Mouse (Mus musculus) hindbrain, embryonic 10.5 days (tissue): Measurements from ENCODE around the gene Pced1a. TPM values are rescaled to one million over a fixed set of nuclear protein-coding genes. Genes with fewer than 3 reads are reported as not detected.
"Not testable (repeated sequence)": the region's sequence is repeated elsewhere in the genome, so short reads cannot be mapped to it uniquely, and the experiment has no call there.

Experiments
- DNase-seq: peaks from one replicate; pipeline ENCODE4 v3.0.0-alpha.2; 2017; ENCODE audit warnings: low spot score
- H3K27ac ChIP-seq: fragments of 300-500 bp; sonication (generic); 2 replicates; pipeline ENCODE4 v1.5.1; 2016; ENCODE audit warnings: mild to moderate bottlenecking, moderate library complexity
- H3K27me3 ChIP-seq: fragments of 300-500 bp; sonication (generic); 2 replicates; pipeline ENCODE4 v1.6.1; 2016; ENCODE audit warnings: mild to moderate bottlenecking; ENCODE audit not compliant: poor library complexity, insufficient read depth, severe bottlenecking
- H3K36me3 ChIP-seq: fragments of 300-500 bp; sonication (generic); 2 replicates; pipeline ENCODE4 v1.6.1; 2016; ENCODE audit warnings: mild to moderate bottlenecking, moderate library complexity
- H3K4me1 ChIP-seq: fragments of 300-500 bp; sonication (generic); replicated peaks from 2 replicates; pipeline ENCODE4 v1.6.1; 2016; ENCODE audit warnings: mild to moderate bottlenecking
- H3K4me3 ChIP-seq: fragments of 300-500 bp; sonication (generic); 2 replicates; pipeline ENCODE4 v1.5.1; 2016; ENCODE audit warnings: mild to moderate bottlenecking, moderate library complexity
- H3K9me3 ChIP-seq: fragments of 300-500 bp; sonication (generic); 2 replicates; pipeline ENCODE4 v1.6.1; 2016; ENCODE audit warnings: mild to moderate bottlenecking, moderate library complexity
- WGBS: fragments of 180-500 bp; shearing (Covaris S2); methylation state at CpG from one replicate; pipeline ENCODE4 v1.1.7; 2016; 5-methylcytosine and 5-hydroxymethylcytosine counted together
- polyA plus RNA-seq: library from polyadenylated mRNA; unstranded; fragments of >200 nt; fragmentation: Nextera tagmentation; extraction: Ambion mirVana; gene quantifications from 2 replicates; pipeline ENCODE4 v1.2.1, GENCODE M21; 2016

Gene Pced1a
- polyA plus RNA-seq, 1 experiment from 2014 or later, result 11.3 TPM

DNA sequence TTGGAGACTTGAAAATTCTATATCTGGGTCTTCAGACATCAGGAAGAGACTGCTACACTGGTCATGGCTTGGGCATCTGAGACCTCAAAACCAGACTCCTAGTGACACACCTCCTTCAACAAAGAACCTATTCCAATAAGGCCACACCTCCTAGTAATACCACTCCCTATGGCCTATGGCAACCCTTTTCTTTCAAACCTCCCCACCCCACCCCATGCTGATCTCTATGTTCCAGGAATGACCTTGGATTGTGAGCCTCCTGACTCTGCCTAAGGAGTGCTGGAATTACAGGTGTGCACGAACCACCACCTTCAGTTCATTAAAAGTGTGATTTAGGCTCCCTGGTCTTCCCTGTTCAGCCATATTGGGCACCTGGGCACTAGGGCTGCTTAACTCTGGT, 24.5 kb downstream of the Pced1a start:
- H3K36me3 ChIP-seq, result no peaks in the 10 kb centered on the region
- 92% methylated on average over 1 of the region's 1 CpGs for WGBS
- no peak overlapping the region for H3K4me3 ChIP-seq
- no peaks in the 10 kb centered on the region for H3K9me3 ChIP-seq
- no peak for DNase-seq
- H3K27me3 ChIP-seq, result peaks cover 19% of the 10 kb centered on the region
- no peak overlapping the region for H3K27ac ChIP-seq
- peaks cover 36% of the 10 kb centered on the region for H3K4me1 ChIP-seq

DNA sequence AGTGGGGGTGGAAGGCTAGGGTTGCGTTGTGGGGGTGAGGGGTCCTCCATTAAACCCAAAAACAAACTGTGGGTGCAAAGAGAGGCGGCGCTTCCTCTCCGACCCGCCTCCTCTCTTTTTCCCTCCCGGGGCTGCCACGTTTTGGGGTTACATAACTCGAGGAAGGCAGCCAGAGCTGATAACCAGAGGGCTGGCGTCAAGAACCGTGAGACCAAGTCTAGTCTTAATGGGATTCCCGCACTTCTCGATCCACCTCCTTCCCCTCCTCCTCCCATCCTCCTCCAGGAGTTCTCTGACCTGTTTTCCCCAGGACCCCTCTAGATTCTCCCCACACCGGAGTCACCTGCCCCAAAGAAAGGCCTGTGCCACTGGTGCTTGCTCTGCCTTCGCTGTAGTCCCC, 26.4 kb downstream of the Pced1a start:
- Histone ChIP-seq H3K4me3 (peak overlapping the region; percentile 70), H3K4me1 (peaks cover 36% of the 10 kb centered on the region), H3K36me3 (peaks cover 18% of the 10 kb centered on the region), H3K9me3 (no peaks in the 10 kb centered on the region), H3K27me3 (peaks cover 19% of the 10 kb centered on the region), H3K27ac (peak overlapping the region; percentile 90)
- 16% methylated on average over 14 of the region's 14 CpGs for WGBS
- peak; percentile 8 for DNase-seq

DNA sequence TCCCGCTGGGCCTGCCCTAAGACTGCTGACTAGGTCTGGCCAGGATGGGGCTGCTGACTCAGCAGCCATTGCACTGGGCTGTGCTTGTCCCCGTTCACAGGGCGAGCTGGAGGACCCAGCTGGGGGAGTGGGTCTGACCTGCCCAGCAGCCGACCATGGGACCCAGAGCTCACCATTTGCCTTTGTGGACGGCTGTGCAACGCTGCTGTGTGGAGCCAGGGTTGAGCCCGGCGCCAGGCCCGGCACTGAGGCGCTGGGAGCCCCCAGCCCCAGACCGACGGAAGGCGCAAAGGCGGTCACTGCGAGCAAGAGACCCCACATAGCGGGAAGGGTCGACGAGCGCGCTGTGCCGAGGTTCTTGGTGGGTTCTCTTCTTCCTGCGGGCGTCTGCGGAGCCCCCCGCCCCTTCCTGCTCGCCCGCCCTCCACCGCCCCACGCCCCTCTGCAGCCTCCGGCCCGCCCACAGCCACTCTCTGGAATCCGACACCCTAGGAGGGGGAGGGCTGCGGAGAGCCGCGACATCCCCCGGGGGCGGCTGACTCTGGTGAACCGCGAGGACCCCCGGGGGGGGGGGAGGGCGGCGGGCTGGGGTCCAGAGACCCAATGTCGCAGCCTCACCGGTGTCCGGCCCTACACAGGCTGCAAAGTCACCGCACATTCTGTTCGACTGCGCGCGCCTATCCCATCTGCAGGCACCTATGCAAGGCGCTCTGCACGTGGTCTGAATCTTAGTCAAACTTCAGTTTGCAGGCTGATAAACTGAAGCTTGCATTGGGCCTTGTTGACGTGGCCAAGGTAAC, 27.1 kb downstream of the Pced1a start, which contains the start of gene Cpxm1:
Gene Cpxm1 (minus strand): TSS at position 389 of the 800 bp plus-strand sequence.
- H3K4me3 ChIP-seq, result peak within 1 kb of the TSS; percentile 70
- peak within 1 kb of the TSS; percentile 90 for H3K27ac ChIP-seq
- H3K36me3 ChIP-seq, result peaks cover 23% of the 10 kb centered on the region
- DNase-seq, result peak; percentile 81
- under 1% methylated on average over 51 of the region's 53 CpGs for WGBS
- no peaks in the 10 kb centered on the region for H3K9me3 ChIP-seq
- peaks cover 19% of the 10 kb centered on the region for H3K27me3 ChIP-seq
- H3K4me1 ChIP-seq, result peaks cover 36% of the 10 kb centered on the region

DNA sequence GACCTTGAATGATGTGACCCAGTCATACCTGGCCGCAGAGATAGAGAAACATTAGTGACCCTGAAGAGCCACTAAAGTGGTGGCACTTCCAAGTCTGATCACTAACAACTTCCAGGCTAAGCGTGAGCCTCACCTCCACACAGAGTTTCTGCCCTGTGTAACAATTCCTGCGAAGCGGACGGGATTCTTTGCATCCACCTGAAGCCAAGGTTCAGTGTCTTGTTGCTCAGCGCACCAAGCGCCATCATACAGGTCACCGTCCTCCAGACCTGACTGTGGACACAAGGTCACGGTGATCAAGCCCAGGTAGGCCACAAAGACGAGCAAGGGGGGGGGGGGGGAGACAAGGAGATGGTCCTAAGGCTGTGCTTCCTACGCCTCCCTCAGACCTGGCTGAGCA, 28.8 kb downstream of the Pced1a start:
- DNase-seq, result no peak

DNA sequence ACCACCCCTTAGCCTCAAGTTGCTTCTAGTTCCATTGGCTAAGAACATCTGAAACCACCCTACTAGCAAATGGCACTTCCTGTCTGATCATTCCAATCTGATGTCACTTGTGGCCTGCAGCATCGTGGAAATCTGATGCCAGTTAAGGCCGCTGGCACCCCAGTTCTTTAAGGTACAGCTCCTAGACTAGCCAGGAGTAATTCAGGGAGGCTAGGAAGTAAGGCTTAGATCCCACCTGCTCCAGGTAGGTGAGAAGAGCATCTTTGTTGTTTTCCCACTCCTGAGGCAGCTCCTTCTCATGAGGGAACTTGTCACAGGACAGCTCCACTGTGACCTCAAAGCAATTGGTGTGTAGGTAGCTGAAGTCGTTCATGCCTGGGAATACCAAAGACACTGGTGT, 31.7 kb downstream of the Pced1a start:
- no peaks in the 10 kb centered on the region for H3K9me3 ChIP-seq
- WGBS, result 88% methylated on average over 3 of the region's 3 CpGs
- no peak for DNase-seq

More for the DNA sequence above, 28.8 kb downstream of the Pced1a start:
- peaks cover 29% of the 10 kb centered on the region for H3K4me1 ChIP-seq
- peaks cover 29% of the 10 kb centered on the region for H3K36me3 ChIP-seq
- H3K27me3 ChIP-seq, result peaks cover 19% of the 10 kb centered on the region
- WGBS, result 94% methylated on average over 11 of the region's 11 CpGs
- H3K4me3 ChIP-seq, result no peak overlapping the region
- H3K27ac ChIP-seq, result no peak overlapping the region
- no peaks in the 10 kb centered on the region for H3K9me3 ChIP-seq

DNA sequence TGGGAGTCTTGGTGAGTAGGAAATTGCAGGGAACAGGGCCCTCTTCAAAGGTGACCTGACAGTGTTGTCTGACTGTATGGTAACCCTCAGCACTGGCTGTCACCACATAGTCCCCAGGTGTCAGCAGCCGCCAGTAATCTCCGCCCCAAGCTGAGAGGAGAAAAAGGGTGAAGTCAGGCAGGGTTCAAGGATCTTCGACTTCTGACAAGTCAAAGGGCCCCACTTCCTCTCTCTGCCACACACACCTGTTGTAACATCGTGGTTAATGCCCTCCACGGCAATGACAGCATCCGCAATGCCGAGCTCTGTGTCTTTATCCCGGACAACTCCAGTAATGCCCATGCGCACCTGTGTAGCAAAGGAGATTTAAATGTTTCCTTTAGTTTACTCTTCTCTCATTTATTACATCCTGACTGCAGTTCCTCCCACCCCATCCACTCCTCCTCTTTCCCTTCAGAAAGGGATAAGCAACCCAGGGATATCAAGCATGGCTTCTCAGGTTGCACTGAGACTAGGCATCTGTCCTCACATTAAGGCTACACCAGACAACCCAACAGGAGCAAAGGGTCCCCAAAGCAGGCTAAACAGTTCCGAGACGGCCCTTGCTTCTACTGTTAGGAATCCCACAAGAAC, 33.4 kb downstream of the Pced1a start:
- Histone ChIP-seq H3K27me3 (no peaks in the 10 kb centered on the region), H3K4me1 (peaks cover 2% of the 10 kb centered on the region), H3K27ac (no peak overlapping the region), H3K4me3 (no peak overlapping the region), H3K36me3 (peaks cover 33% of the 10 kb centered on the region), H3K9me3 (no peaks in the 10 kb centered on the region)
- DNase-seq, result no peak
- 87% methylated on average over 11 of the region's 11 CpGs for WGBS

More for the DNA sequence above, 31.7 kb downstream of the Pced1a start:
- H3K4me3 ChIP-seq, result no peak overlapping the region
- peaks cover 20% of the 10 kb centered on the region for H3K4me1 ChIP-seq
- peaks cover 33% of the 10 kb centered on the region for H3K36me3 ChIP-seq
- H3K27me3 ChIP-seq, result peaks cover 2% of the 10 kb centered on the region
- H3K27ac ChIP-seq, result no peak overlapping the region

DNA sequence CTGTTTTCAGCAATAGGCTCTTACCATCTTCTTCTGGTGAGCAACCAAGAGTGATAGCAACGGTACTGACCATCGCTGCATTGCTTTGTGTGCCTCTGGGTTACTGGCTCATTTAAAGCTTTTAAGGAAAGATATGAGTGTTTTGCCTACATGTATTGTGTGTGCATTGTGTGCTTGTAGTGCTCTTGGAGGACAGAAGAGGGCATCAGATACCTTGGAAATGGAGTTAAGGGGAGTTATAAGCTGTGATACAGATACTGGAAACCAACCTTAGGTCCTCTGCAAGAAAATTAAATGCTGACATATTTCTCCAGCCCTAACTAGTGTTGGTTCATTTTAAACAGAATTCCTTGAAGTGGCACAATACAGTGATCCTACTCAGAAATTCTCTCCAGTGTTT, 35.7 kb downstream of the Pced1a start:
- Histone ChIP-seq H3K36me3 (peaks cover 21% of the 10 kb centered on the region), H3K4me3 (no peak overlapping the region), H3K27ac (no peak overlapping the region), H3K4me1 (no peaks in the 10 kb centered on the region), H3K27me3 (no peaks in the 10 kb centered on the region), H3K9me3 (no peaks in the 10 kb centered on the region)
- no peak for DNase-seq
- 78% methylated on average over 2 of the region's 2 CpGs for WGBS

DNA sequence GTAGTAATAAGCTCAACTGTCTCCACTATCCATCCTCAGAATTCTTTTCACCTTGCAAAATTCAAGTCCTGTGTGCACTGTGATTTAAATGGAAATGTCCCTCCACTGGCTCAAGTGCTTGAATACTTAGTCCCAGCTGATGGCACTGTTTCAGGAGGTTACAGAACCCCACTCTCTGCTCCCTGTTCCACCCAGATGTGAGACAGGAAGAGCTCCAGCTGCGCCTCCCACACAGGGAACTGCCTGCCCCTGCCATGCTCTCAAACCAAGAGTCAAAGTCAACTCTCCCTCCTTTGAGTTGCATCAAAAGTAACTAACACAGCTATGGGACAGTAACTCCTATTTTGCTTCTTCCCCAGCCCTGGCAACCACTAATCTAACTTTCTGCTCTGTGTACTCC, 38.3 kb downstream of the Pced1a start:
- no peak overlapping the region for H3K4me3 ChIP-seq
- WGBS, result 69% methylated on average over 1 of the region's 1 CpGs
- peaks cover 6% of the 10 kb centered on the region; the same call in 1 of the 2 replicates for H3K36me3 ChIP-seq

DNA sequence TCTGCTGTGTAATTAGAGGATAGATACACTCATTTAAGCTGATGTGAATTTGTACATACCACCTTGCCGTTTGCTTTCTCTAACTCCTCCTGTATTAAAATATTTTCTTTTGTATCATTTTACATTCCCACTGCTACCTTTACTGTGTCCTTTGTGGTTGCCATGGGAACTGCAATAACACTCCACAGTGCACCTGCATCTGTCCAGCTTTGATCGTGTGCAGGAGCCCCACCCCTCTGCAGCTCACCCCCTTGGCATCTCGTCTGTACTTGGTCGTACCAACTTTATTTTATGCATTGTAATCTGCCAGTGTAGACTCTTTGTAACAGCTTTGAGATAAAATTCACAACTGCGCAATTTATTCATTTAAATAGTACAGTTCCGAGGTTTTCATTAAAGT, 40.6 kb downstream of the Pced1a start:
- H3K36me3 ChIP-seq, result no peaks in the 10 kb centered on the region
- no peak for DNase-seq
- no peaks in the 10 kb centered on the region for H3K4me1 ChIP-seq
- 84% methylated on average over 6 of the region's 6 CpGs for WGBS
- no peak overlapping the region for H3K27ac ChIP-seq
- H3K27me3 ChIP-seq, result no peaks in the 10 kb centered on the region
- H3K4me3 ChIP-seq, result no peak overlapping the region
- no peaks in the 10 kb centered on the region for H3K9me3 ChIP-seq

More for the DNA sequence above, 38.3 kb downstream of the Pced1a start:
- Histone ChIP-seq H3K27me3 (no peaks in the 10 kb centered on the region), H3K4me1 (no peaks in the 10 kb centered on the region), H3K9me3 (no peaks in the 10 kb centered on the region), H3K27ac (no peak overlapping the region)
- no peak for DNase-seq

DNA sequence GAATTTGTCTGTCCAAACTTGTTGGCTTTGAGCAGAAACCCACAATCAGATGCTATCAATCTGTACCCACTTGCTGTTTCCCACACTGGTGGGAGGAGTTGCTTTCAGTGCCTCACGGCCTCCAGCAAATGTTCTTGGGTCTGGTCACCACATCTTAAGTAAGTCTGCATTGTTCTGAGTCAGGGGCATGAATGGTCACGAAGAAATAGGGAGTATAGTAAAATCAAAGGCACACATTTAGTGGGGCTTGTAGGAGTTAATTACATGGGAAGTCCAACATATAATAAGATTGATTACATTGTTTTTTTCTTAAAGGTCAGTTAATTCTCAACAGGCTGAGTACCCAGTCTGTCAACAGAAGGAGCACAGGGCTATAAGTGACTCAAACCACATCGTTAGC, 41.3 kb downstream of the Pced1a start:
- Histone ChIP-seq H3K27me3 (no peaks in the 10 kb centered on the region), H3K36me3 (no peaks in the 10 kb centered on the region), H3K27ac (no peak overlapping the region), H3K9me3 (no peaks in the 10 kb centered on the region), H3K4me3 (no peak overlapping the region), H3K4me1 (no peaks in the 10 kb centered on the region)
- WGBS, result 62% methylated on average over 3 of the region's 3 CpGs
- no peak for DNase-seq

DNA sequence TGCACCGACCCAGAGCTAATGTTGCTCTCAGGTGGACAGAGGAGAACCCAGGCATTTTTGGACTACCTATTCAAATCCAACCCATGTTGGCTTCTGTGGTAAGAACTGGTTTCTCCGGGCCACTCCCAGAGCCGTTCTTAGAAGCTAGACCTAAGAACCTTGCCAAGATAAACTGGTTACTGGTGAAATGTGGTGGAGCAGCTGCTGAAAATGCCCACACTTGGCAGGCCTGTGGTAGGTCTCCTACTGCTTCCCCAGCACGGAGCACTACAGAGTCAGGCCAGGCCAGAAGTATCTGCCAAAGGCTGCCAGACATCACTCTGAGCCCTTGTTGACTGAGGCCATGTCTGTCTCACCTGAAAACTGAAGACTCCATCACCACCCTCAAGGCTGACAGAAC, 49.5 kb downstream of the Pced1a start:
- H3K4me1 ChIP-seq, result peaks cover 8% of the 10 kb centered on the region
- no peaks in the 10 kb centered on the region for H3K9me3 ChIP-seq
- H3K36me3 ChIP-seq, result no peaks in the 10 kb centered on the region
- no peak overlapping the region for H3K4me3 ChIP-seq
- DNase-seq, result no peak
- no peak overlapping the region for H3K27ac ChIP-seq
- H3K27me3 ChIP-seq, result peaks cover 4% of the 10 kb centered on the region; the same call in 1 of the 2 replicates
- WGBS, result 80% methylated on average over 4 of the region's 4 CpGs

DNA sequence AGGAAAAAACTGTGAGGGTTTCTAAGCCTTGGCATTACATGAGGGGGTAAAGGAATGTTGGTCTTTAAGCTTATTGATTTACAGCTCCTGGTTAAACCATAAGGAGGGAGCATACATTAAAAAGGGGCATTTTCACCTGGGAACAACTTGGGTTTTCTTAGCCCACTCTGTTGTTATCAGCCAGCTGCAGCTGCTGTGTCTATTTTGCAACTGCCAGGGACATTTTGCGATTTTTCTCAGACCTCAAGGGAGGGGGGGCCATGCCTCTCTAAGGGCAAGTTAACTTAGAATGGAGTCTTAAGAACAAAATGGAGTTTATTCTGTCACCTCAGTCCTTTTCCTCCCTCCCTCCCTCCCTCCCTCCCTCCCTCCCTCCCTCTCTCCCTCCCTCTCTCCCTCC, 51.5 kb downstream of the Pced1a start:
- H3K9me3 ChIP-seq, DNase-seq, H3K27ac ChIP-seq, H3K4me3 ChIP-seq, H3K36me3 ChIP-seq: not testable (repeated sequence)
- peaks cover 12% of the 10 kb centered on the region for H3K4me1 ChIP-seq
- peaks cover 11% of the 10 kb centered on the region; the same call in 1 of the 2 replicates for H3K27me3 ChIP-seq
- 61% methylated on average over 1 of the region's 1 CpGs for WGBS

DNA sequence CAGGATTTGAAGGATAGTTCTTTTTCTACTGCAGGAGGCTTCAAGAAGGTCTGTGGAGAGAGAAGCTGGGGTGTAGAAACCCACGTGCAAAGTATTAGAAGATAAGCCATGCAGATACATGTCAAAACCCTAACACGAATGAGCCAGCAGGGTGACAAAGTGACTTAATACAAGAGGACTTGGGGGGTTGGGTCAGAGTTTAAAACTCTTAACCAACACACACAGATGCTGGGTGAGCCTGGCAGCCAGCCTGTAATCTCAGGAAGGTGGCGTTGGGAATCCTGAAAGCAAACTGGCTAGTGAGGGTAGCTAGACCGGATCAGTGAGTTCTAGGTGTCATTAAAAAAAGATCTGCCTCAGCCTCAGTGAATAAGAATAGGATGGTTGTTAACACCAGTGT, 57.1 kb downstream of the Pced1a start:
- H3K4me1 ChIP-seq, result peaks cover 28% of the 10 kb centered on the region
- H3K27ac ChIP-seq, result no peak overlapping the region
- 75% methylated on average over 4 of the region's 4 CpGs for WGBS
- no peaks in the 10 kb centered on the region for H3K36me3 ChIP-seq
- peaks cover 52% of the 10 kb centered on the region for H3K27me3 ChIP-seq
- H3K4me3 ChIP-seq, result no peak overlapping the region
- H3K9me3 ChIP-seq, result no peaks in the 10 kb centered on the region
- no peak for DNase-seq
